Mouse (Mus musculus): ENCODE measurements at regions not wholly inside any gene's neighbourhood (a gene's known extent, or its start where the extent isn't known, plus 50 kb on each side); places are given as distances from the start of the nearest gene placed in this dataset.

DNA sequence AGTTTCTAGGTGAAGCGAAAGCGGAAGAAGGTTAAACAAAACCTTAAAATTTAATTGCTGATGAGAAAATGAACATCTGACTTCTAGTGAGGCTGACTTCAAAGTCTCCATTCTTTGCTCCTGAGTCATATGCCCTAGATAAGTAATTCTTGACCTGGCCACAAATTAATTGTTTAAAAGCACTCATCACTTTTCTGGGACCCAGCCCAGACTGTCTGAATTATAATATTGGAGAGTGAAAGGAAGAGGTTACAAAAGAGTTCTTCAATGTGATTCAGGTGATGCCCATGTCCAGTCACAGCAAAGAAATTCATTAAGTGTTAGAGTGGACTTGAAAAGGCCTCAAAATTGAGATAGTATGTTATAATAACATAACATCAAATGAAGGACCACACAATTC is 867.3 kb downstream of the Kcna4 start:
- Histone ChIP-seq H3K4me2 (no peak overlapping the region), H3K9me3 (no peaks in the 10 kb centered on the region), H3K4me1 (no peaks in the 10 kb centered on the region), H3K4me3 (no peak overlapping the region), H3K36me3 (no peaks in the 10 kb centered on the region), H3K27me3 (replicated peaks) (no peaks in the 10 kb centered on the region), H3K27ac (replicated peaks) (no peak overlapping the region), H3K9ac (no peak overlapping the region)
- 84% methylated on average over 2 of the region's 2 CpGs for WGBS
- ATAC-seq (ENCODE audit: extremely low read depth, insufficient number of reproducible peaks, low FRiP score, low TSS enrichment), result no peak

GRCm38 (mm10) chr2:108158311-108158710 is 867.9 kb downstream of the Kcna4 start:
- Histone ChIP-seq H3K9me3 (no peaks in the 10 kb centered on the region), H3K4me3 (no peak overlapping the region), H3K27me3 (replicated peaks) (no peaks in the 10 kb centered on the region), H3K36me3 (no peaks in the 10 kb centered on the region), H3K9ac (no peak overlapping the region), H3K4me2 (no peak overlapping the region), H3K27ac (replicated peaks) (no peak overlapping the region), H3K4me1 (no peaks in the 10 kb centered on the region)
- ATAC-seq (ENCODE audit: extremely low read depth, insufficient number of reproducible peaks, low FRiP score, low TSS enrichment), result no peak

DNA sequence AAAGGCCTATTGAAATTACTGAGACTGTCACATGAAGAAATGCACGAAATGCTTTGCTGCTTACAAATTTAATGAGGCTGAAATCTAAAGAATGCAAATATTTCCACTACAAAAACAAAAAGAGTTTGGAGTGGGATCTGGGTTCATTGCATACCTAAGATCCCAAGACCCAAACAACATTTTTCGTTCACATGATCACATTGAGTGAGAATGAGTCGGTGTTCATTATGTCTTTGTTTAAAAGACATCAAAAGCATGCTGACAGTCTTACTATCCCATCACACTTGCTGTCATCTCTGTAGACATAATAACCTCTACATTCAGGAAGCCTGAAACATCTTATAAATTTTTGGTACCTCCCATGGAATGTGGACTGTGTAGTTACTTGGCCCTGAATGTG is 870.4 kb downstream of the Kcna4 start:
- ATAC-seq (ENCODE audit: extremely low read depth, insufficient number of reproducible peaks, low FRiP score, low TSS enrichment), result no peak
- 66% methylated on average over 3 of the region's 3 CpGs for WGBS
- Histone ChIP-seq H3K4me2 (no peak overlapping the region), H3K9ac (no peak overlapping the region), H3K27ac (replicated peaks) (no peak overlapping the region), H3K9me3 (no peaks in the 10 kb centered on the region), H3K27me3 (replicated peaks) (no peaks in the 10 kb centered on the region), H3K4me3 (no peak overlapping the region), H3K36me3 (no peaks in the 10 kb centered on the region), H3K4me1 (no peaks in the 10 kb centered on the region)

DNA sequence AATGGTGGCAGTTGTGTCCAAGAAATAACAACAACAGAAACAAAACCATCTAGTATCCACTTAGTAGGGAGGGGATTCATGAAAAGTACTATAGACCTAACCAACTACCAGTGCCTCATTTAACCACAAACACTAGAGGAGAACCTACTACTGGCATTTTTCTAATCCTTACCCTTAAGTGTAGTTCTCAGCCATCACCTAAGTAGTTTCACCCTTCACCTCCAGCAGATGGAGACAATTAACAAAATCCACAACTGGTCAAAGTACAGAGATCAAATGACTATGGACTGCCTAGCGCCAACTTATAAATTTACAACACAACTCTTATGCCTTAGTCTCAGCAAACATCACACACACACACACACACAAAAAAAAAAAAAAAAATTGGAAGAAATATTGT is 874.6 kb downstream of the Kcna4 start:
- H3K27ac ChIP-seq (replicated peaks), result no peak overlapping the region
- H3K27me3 ChIP-seq (replicated peaks), result no peaks in the 10 kb centered on the region
- 83% methylated on average over 1 of the region's 1 CpGs for WGBS
- ATAC-seq (ENCODE audit: extremely low read depth, insufficient number of reproducible peaks, low FRiP score, low TSS enrichment), result no peak
- H3K9ac ChIP-seq, result no peak overlapping the region
- no peak overlapping the region for H3K4me2 ChIP-seq
- H3K9me3 ChIP-seq, result no peaks in the 10 kb centered on the region
- no peaks in the 10 kb centered on the region for H3K4me1 ChIP-seq
- H3K4me3 ChIP-seq, result no peak overlapping the region
- no peaks in the 10 kb centered on the region for H3K36me3 ChIP-seq
